Mouse (Mus musculus): ENCODE measurements at regions not wholly inside any gene's neighbourhood (a gene's known extent, or its start where the extent isn't known, plus 50 kb on each side); places are given as distances from the start of the nearest gene placed in this dataset.
"Not testable (repeated sequence)": the region's sequence is repeated elsewhere in the genome, so short reads cannot be mapped to it uniquely, and the experiment has no call there.

DNA sequence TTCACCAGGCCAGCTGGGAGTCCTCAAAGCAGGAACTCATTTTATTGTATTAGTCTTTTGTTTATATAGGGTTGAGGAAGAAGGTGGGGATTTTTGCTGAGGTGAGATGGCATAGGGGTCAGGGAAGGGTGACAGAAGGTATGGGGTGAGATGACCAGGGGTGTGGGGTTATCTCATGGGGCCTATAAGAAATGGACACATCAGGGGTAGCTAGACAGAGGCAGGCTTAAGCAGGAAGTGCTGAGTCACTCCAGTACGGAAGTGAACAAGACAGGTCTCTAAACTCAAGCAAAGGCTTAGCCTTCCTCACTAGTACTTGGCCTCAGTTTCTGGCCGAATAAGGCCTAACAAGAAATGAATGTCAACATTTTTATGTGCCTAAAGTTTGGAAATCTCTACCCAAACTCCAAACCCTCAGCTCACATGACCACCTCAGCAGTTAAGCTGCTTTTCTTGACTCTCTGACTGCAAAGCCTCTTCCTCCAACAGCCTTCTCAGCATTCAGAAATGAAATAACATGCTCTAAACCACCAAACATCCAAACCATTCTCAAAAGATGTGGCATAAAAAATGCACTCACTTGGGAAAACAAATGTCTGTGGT, 86.9 kb upstream of the Pdk4 start:
- H3K36me3 ChIP-seq (ENCODE audit: control insufficient read depth, insufficient read depth, low read length) = no peaks in the 10 kb centered on the region
- no peak overlapping the region for H3K4me3 ChIP-seq (ENCODE audit: low read depth, low read length)
- no peak for DNase-seq (ENCODE audit: low spot score)
- no peaks in the 10 kb centered on the region for H3K27me3 ChIP-seq (replicated peaks; ENCODE audit: control insufficient read depth, insufficient read depth, low read length)
- H3K9me3 ChIP-seq (replicated peaks; ENCODE audit: control insufficient read depth, low read length) = no peaks in the 10 kb centered on the region
- no peaks in the 10 kb centered on the region for H3K4me1 ChIP-seq (ENCODE audit: control insufficient read depth, insufficient read depth, low read length)
- ATAC-seq = no peak
- 78% methylated on average over 2 of the region's 2 CpGs for WGBS
- H3K4me2 ChIP-seq (ENCODE audit: low read length) = no peak overlapping the region
- H3K27ac ChIP-seq (ENCODE audit: low read depth, low read length) = no peak overlapping the region
- no peak overlapping the region for H3K9ac ChIP-seq (ENCODE audit: low read length)

DNA sequence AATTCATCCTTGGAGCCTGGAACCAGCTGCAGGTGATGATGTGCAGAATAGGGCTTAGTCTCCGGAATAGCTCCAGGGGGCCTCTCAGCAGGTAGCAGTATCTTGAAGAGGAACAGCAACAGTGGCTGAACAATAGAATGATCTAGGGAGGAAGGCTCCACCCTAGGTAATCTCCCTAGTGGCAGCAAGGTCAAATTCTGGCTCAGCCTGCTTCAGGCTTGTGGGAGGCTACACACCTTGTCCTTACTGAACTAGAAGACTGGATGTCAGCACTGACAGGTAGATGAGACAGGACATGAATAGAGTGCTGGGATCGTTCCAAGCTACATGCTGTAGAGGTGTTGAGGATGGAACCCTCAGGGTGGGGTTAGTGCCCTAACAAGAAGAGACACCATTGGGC, 80.8 kb upstream of the Pdk4 start:
- H3K4me1 ChIP-seq (ENCODE audit: control insufficient read depth, insufficient read depth, low read length); H3K9me3 ChIP-seq (replicated peaks; ENCODE audit: control insufficient read depth, low read length); H3K9ac ChIP-seq (ENCODE audit: low read length); ATAC-seq; H3K4me3 ChIP-seq (ENCODE audit: low read depth, low read length); H3K4me2 ChIP-seq (ENCODE audit: low read length); DNase-seq (ENCODE audit: low spot score); H3K36me3 ChIP-seq (ENCODE audit: control insufficient read depth, insufficient read depth, low read length); H3K27ac ChIP-seq (ENCODE audit: low read depth, low read length); H3K27me3 ChIP-seq (replicated peaks; ENCODE audit: control insufficient read depth, insufficient read depth, low read length): not testable (repeated sequence)
- 87% methylated on average over 2 of the region's 2 CpGs for WGBS

DNA sequence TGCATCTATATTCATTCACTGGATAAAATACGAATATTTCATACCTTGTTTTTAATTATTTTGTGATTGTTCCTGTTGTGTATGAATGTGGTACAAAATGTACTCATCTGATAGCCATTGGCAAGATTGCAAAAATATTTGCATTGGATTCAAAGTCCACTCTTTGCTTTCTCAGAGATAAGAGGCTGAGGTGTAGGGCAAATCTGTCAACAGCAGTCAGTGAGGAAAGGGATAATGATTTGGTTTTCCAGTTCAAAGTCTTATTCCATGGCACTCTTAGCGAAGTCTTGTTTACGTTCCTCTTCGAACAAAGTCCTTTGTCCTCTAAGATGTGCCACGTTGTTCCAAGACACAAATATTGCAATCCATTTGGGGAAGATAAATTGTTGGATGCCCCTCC, 70.5 kb upstream of the Pdk4 start:
- no peaks in the 10 kb centered on the region for H3K27me3 ChIP-seq (replicated peaks; ENCODE audit: control insufficient read depth, insufficient read depth, low read length)
- H3K27ac ChIP-seq (ENCODE audit: low read depth, low read length) = no peak overlapping the region
- no peaks in the 10 kb centered on the region for H3K9me3 ChIP-seq (replicated peaks; ENCODE audit: control insufficient read depth, low read length)
- H3K4me1 ChIP-seq (ENCODE audit: control insufficient read depth, insufficient read depth, low read length) = no peaks in the 10 kb centered on the region
- H3K9ac ChIP-seq (ENCODE audit: low read length) = no peak overlapping the region
- no peak for DNase-seq (ENCODE audit: low spot score)
- no peaks in the 10 kb centered on the region for H3K36me3 ChIP-seq (ENCODE audit: control insufficient read depth, insufficient read depth, low read length)
- 80% methylated on average over 5 of the region's 5 CpGs for WGBS
- ATAC-seq = no peak
- H3K4me3 ChIP-seq (ENCODE audit: low read depth, low read length) = no peak overlapping the region
- no peak overlapping the region for H3K4me2 ChIP-seq (ENCODE audit: low read length)

DNA sequence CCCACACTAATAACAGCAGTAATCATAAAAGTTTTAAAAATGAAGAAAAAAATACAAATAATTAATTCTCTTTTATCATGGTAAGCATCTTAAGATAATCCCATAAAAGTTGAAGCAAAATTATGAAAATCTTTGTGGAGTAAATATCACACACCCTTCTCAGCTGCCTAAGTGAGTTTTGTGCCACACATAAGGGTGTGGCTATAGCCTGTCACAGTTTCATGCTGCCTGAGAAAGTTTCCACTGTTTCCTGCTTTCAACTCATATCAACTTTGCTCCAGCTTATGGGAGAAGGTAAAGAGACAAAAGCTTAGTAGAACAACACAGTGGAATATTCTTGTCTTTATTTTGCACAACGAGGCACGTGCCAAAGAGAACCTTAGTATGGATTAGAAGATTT, 68.9 kb upstream of the Pdk4 start:
- Histone ChIP-seq H3K4me3 (ENCODE audit: low read depth, low read length) (no peak overlapping the region), H3K4me1 (ENCODE audit: control insufficient read depth, insufficient read depth, low read length) (no peaks in the 10 kb centered on the region), H3K27ac (ENCODE audit: low read depth, low read length) (no peak overlapping the region), H3K9ac (ENCODE audit: low read length) (no peak overlapping the region), H3K36me3 (ENCODE audit: control insufficient read depth, insufficient read depth, low read length) (no peaks in the 10 kb centered on the region), H3K4me2 (ENCODE audit: low read length) (no peak overlapping the region), H3K9me3 (replicated peaks; ENCODE audit: control insufficient read depth, low read length) (no peaks in the 10 kb centered on the region), H3K27me3 (replicated peaks; ENCODE audit: control insufficient read depth, insufficient read depth, low read length) (no peaks in the 10 kb centered on the region)
- DNase-seq (ENCODE audit: low spot score) (no peak), ATAC-seq (no peak)
- WGBS = 80% methylated on average over 2 of the region's 2 CpGs

DNA sequence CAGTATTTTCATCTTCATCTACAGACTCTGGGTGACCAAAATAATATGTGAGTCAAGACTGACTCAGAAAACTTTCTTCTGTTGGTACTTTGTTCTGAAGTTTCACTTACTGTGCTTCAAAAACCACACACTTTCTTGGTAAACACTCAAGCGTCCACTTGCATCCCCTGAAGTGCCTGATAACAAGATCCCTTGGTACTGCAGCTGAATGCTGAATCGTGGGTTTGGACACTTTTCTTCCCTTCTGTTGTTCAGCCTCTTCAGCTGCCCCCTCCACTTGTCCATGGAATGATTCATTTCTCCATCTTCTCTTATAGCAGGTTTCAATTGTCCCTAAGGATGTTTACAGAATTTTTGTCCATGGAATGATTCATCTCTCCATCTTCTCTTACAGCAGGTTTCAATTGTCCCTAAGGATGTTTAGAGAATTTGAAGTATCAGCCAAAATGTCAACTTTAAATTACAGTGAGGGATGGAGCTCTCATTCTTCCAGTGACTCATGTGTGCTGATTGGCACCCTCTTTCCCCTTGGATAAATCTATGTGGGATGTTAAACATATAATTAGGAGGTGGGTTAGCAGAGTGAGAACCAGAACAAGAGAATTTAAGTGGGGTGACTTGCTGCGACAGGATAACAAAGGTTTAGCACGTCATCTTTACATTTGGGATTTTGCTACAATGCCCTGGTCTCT, 57.7 kb upstream of the Pdk4 start:
- Histone ChIP-seq H3K9me3 (replicated peaks; ENCODE audit: control insufficient read depth, low read length) (no peaks in the 10 kb centered on the region), H3K27me3 (replicated peaks; ENCODE audit: control insufficient read depth, insufficient read depth, low read length) (no peaks in the 10 kb centered on the region), H3K4me2 (ENCODE audit: low read length) (no peak overlapping the region), H3K4me3 (ENCODE audit: low read depth, low read length) (no peak overlapping the region), H3K36me3 (ENCODE audit: control insufficient read depth, insufficient read depth, low read length) (no peaks in the 10 kb centered on the region), H3K4me1 (ENCODE audit: control insufficient read depth, insufficient read depth, low read length) (no peaks in the 10 kb centered on the region), H3K9ac (ENCODE audit: low read length) (no peak overlapping the region), H3K27ac (ENCODE audit: low read depth, low read length) (no peak overlapping the region)
- WGBS = 53% methylated on average over 4 of the region's 4 CpGs
- no peak for DNase-seq (ENCODE audit: low spot score)
- no peak for ATAC-seq

DNA sequence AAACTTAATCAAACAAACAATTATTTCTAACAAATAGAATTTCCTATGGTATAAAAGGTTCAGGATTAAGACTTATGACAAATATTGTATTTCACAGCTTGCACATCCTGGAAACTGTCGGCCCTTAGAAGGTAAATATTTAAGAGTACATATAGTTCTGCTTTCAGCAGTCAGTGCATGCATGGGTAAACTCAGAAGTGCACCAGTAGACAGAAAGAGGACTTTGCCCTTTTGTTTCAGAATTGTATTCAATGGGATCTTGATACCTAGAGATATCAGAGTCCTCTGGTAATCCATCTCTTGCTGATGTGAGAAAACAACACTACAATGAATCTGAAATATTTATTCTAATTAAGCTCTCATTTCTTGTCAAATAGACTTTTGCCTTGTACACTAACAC, 54.0 kb upstream of the Pdk4 start:
- WGBS = 91% methylated on average over 1 of the region's 1 CpGs

More for the DNA sequence above, 54.0 kb upstream of the Pdk4 start:
- Histone ChIP-seq H3K27ac (ENCODE audit: low read depth, low read length) (no peak overlapping the region), H3K4me3 (ENCODE audit: low read depth, low read length) (no peak overlapping the region), H3K27me3 (replicated peaks; ENCODE audit: control insufficient read depth, insufficient read depth, low read length) (no peaks in the 10 kb centered on the region), H3K36me3 (ENCODE audit: control insufficient read depth, insufficient read depth, low read length) (no peaks in the 10 kb centered on the region), H3K4me2 (ENCODE audit: low read length) (no peak overlapping the region), H3K9me3 (replicated peaks; ENCODE audit: control insufficient read depth, low read length) (no peaks in the 10 kb centered on the region), H3K9ac (ENCODE audit: low read length) (no peak overlapping the region), H3K4me1 (ENCODE audit: control insufficient read depth, insufficient read depth, low read length) (no peaks in the 10 kb centered on the region)
- no peak for ATAC-seq
- DNase-seq (ENCODE audit: low spot score) = no peak
